Mouse (Mus musculus) small intestine, adult 2 months (tissue): ENCODE results near the gene Maml2.

Experiments used
- CTCF ChIP-seq: fragments of 200-500 bp; IDR thresholded peaks from 2 replicates; pipeline ENCODE4 v1.5.1; 2012; ENCODE audit warnings: low read depth, mild to moderate bottlenecking, control low read depth, inconsistent platforms, low read length, moderate library complexity, mixed read lengths; ENCODE audit not compliant: insufficient replicate concordance, insufficient read length; ENCODE audit errors: extremely low read depth
- POLR2A ChIP-seq: fragments of 200-500 bp; IDR thresholded peaks from 2 replicates; pipeline ENCODE4 v1.6.1; 2012; ENCODE audit warnings: low read depth, mild to moderate bottlenecking, control low read depth, inconsistent platforms, low read length, moderate library complexity

GRCm38 (mm10) chr9:13297668-13298512 is at the start of gene Maml2:
- TF ChIP-seq POLR2A (no peak), CTCF (peak; percentile 17; the same call in 1 of the 2 replicates)
